Mouse (Mus musculus): Measurements from ENCODE around the gene Myo16.

- no peak for TF ChIP-seq CTCF (IDR thresholded peaks at IDR 0.05; ENCODE audit: control insufficient read depth, insufficient read depth, insufficient read length)
- TF ChIP-seq CEBPB (IDR thresholded peaks at IDR 0.05; ENCODE audit: low read depth) = no peak
- TF ChIP-seq MAX (IDR thresholded peaks at IDR 0.05) = no peak
- TF ChIP-seq USF1 (IDR thresholded peaks at IDR 0.05; ENCODE audit: low read depth) = no peak
Observed at GRCm38 (mm10) chr8:10122749-10123148, 31.0 kb upstream of the Myo16 start.

Data from C2C12 (cell line).